ENCODE assay signal across 19 mouse cellular contexts in genomic region chr1:73997341-73997740, GRCm38 (mm10).
DNase-seq lines count a peak whose midpoint lies in the region; ATAC-seq and TF ChIP-seq lines count a peak whose summit lies in the region.
"Had no signal": no experiment of that assay in that cellular context is flagged by ENCODE, and none has a peak within 500 bp of the region (broad histone marks: within the 10 kb centered on the region; RNA-seq: fewer than 3 reads in every experiment).

No protein-coding gene starts in this region.

- H3K27me3 ChIP-seq in heart, embryonic 15.5 days: no peaks in the 10 kb centered on the region
- no peaks in the 10 kb centered on the region for H3K27me3 ChIP-seq in heart, embryonic 11.5 days (ENCODE audit: control insufficient read depth, insufficient read depth, low read length)
- no peaks in the 10 kb centered on the region for H3K27me3 ChIP-seq in lung, embryonic 16.5 days (ENCODE audit: control insufficient read depth, insufficient read depth, low read depth, low read length)
- H3K27me3 ChIP-seq: forebrain, embryonic 15.5 days had no signal

- no peak for TF ChIP-seq CTCF in gastrocnemius, adult 2 months (IDR thresholded peaks at IDR 0.05)

- no peak for ATAC-seq in heart, embryonic 15.5 days (replicated peaks; ENCODE audit: insufficient number of reproducible peaks, insufficient read depth, low FRiP score, low read depth)
- ATAC-seq in heart, embryonic 11.5 days (replicated peaks; ENCODE audit: insufficient number of reproducible peaks, low FRiP score, low TSS enrichment): no peak
- ATAC-seq in lung, embryonic 16.5 days (ENCODE audit: low read depth): no peak
- ATAC-seq: forebrain, embryonic 15.5 days had no signal

- peak overlapping the region; percentile 90 for H3K27ac ChIP-seq in gastrocnemius, adult 2 months
- peak overlapping the region; percentile 96 for H3K27ac ChIP-seq in heart, embryonic 15.5 days
- no peak overlapping the region for H3K27ac ChIP-seq in heart, embryonic 11.5 days (ENCODE audit: low read depth, low read length)
- H3K27ac ChIP-seq in lung, embryonic 16.5 days (ENCODE audit: low read length): peak overlapping the region; percentile 88
- peak overlapping the region; percentile 99 for H3K27ac ChIP-seq in macrophage
- H3K27ac ChIP-seq: forebrain, embryonic 15.5 days; hindbrain, embryonic 14.5 days; left cerebral cortex, adult 2 months; midbrain, embryonic 10.5 days had no signal

- no peak for DNase-seq in gastrocnemius, adult 2 months
- DNase-seq in gastrocnemius, adult 8-10 months (ENCODE audit: low spot score in 2 of 2): no peak
- no peak for DNase-seq in lung, postnatal 36 days
- DNase-seq in layer of hippocampus, postnatal 25 days (ENCODE audit: extremely low spot score in 1 of 2, low spot score in 1 of 2): no peak
- DNase-seq: cerebellum, adult 9-11 months; kidney, postnatal 36 days; left cerebral cortex, postnatal 4 days; liver; right cerebral cortex, postnatal 25 days; thymus, postnatal 36 days had no signal

- peaks cover 94% of the 10 kb centered on the region for H3K4me1 ChIP-seq in heart, embryonic 15.5 days (replicated peaks)
- H3K4me1 ChIP-seq in heart, embryonic 11.5 days (ENCODE audit: control insufficient read depth, insufficient read depth, low read length): peaks cover 69% of the 10 kb centered on the region
- H3K4me1 ChIP-seq in lung, embryonic 16.5 days (replicated peaks; ENCODE audit: control insufficient read depth, insufficient read depth, low read length): peaks cover 76% of the 10 kb centered on the region
- H3K4me1 ChIP-seq: forebrain, embryonic 15.5 days had no signal

- WGBS in heart, embryonic 15.5 days: 83% methylated on average over 6 of the region's 6 CpGs
- WGBS in heart, embryonic 11.5 days (ENCODE audit: insufficient replicate concordance): 82% methylated on average over 6 of the region's 6 CpGs
- WGBS in lung, embryonic 16.5 days: 81% methylated on average over 6 of the region's 6 CpGs
- WGBS in macrophage (ENCODE audit: missing documents): 76% methylated on average over 6 of the region's 6 CpGs

- H3K36me3 ChIP-seq in heart, embryonic 15.5 days: peaks cover 29% of the 10 kb centered on the region; the same call in 1 of the 2 replicates
- H3K36me3 ChIP-seq in heart, embryonic 11.5 days (ENCODE audit: control insufficient read depth, insufficient read depth, low read length): peaks cover 7% of the 10 kb centered on the region
- peaks cover 12% of the 10 kb centered on the region; the same call in 1 of the 2 replicates for H3K36me3 ChIP-seq in lung, embryonic 16.5 days (ENCODE audit: control insufficient read depth, insufficient read depth, low read length)
- peaks cover 19% of the 10 kb centered on the region; the same call in 1 of the 2 replicates for H3K36me3 ChIP-seq in macrophage (ENCODE audit: inconsistent target)
- H3K36me3 ChIP-seq: forebrain, embryonic 15.5 days; midbrain, embryonic 10.5 days had no signal

- H3K9ac ChIP-seq in heart, embryonic 15.5 days: no peak overlapping the region
- H3K9ac ChIP-seq in heart, embryonic 11.5 days (ENCODE audit: low read depth, low read length): no peak overlapping the region
- peak overlapping the region; percentile 31 for H3K9ac ChIP-seq in lung, embryonic 16.5 days (ENCODE audit: low read length)
- H3K9ac ChIP-seq: forebrain, embryonic 15.5 days; hindbrain, embryonic 14.5 days had no signal

- no peaks in the 10 kb centered on the region for H3K9me3 ChIP-seq in heart, embryonic 15.5 days (replicated peaks)
- H3K9me3 ChIP-seq in heart, embryonic 11.5 days (replicated peaks; ENCODE audit: control insufficient read depth, low read length): no peaks in the 10 kb centered on the region
- H3K9me3 ChIP-seq in lung, embryonic 16.5 days (ENCODE audit: control insufficient read depth, low read length): no peaks in the 10 kb centered on the region
- H3K9me3 ChIP-seq: forebrain, embryonic 15.5 days; midbrain, embryonic 10.5 days had no signal

- peak overlapping the region; percentile 56 for H3K4me3 ChIP-seq in gastrocnemius, adult 2 months
- no peak overlapping the region for H3K4me3 ChIP-seq in heart, embryonic 15.5 days
- no peak overlapping the region for H3K4me3 ChIP-seq in heart, embryonic 11.5 days (ENCODE audit: low read depth, low read length)
- H3K4me3 ChIP-seq in lung, embryonic 16.5 days (ENCODE audit: low read length): peak overlapping the region; percentile 35
- H3K4me3 ChIP-seq in macrophage (ENCODE audit: inconsistent target): peak overlapping the region; percentile 22
- H3K4me3 ChIP-seq: erythroblast, embryonic 14.5 days; forebrain, embryonic 15.5 days; left cerebral cortex, adult 2 months; midbrain, embryonic 10.5 days had no signal

- H3K79me2 ChIP-seq in macrophage (ENCODE audit: inconsistent target): peaks cover 29% of the 10 kb centered on the region

- intact Hi-C loops in gastrocnemius, adult 2 months (cut with DNase I): loop anchor here (2.0 kb wide), 1 partner anchor 127 kb away; the partner anchor contains the start of genes Rufy4 and Tns1

- H3K4me2 ChIP-seq in heart, embryonic 15.5 days: peak overlapping the region; percentile 51; the same call in 1 of the 2 replicates
- H3K4me2 ChIP-seq in heart, embryonic 11.5 days: no peak overlapping the region
- H3K4me2 ChIP-seq in lung, embryonic 16.5 days (ENCODE audit: low read depth, low read length): peak overlapping the region; percentile 51
- H3K4me2 ChIP-seq: forebrain, embryonic 15.5 days; hindbrain, embryonic 14.5 days had no signal

Comparison
In these comparisons a context has a peak if more than half of its experiments do, and no peak if none do; other contexts are left out.
1. H3K4me3 ChIP-seq: peak in gastrocnemius, adult 2 months (single experiment), lung, embryonic 16.5 days (single experiment) and macrophage (single experiment); none in heart, embryonic 15.5 days (single experiment) and heart, embryonic 11.5 days (single experiment).